Mouse (Mus musculus) monocyte, adult 5-6 weeks (primary cell): ENCODE measurements around the gene Tmc8. TPM values are rescaled to one million over a fixed set of nuclear protein-coding genes. Genes with fewer than 3 reads are reported as not detected.
"Not testable (repeated sequence)": the region's sequence is repeated elsewhere in the genome, so short reads cannot be mapped to it uniquely, and the experiment has no call there.

ENCODE experiments used
- ATAC-seq: fragments of 153-309, 156-312 bp; replicated peaks from 2 replicates; pipeline ENCODE4 v1.8.0; 2017; ENCODE audit warnings: mild to moderate bottlenecking; ENCODE audit not compliant: low TSS enrichment, insufficient number of reproducible peaks, severe bottlenecking, poor library complexity, low FRiP score
- total RNA-seq: library from RNA; stranded (forward); fragments of 200-1000, 200-491, 200-594 nt; gene quantifications from 3 replicates; pipeline ENCODE4 v1.2.3, GENCODE M21; 2017

Gene Tmc8
- total RNA-seq, 1 experiment from 2014 or later, result 11.8 TPM

DNA sequence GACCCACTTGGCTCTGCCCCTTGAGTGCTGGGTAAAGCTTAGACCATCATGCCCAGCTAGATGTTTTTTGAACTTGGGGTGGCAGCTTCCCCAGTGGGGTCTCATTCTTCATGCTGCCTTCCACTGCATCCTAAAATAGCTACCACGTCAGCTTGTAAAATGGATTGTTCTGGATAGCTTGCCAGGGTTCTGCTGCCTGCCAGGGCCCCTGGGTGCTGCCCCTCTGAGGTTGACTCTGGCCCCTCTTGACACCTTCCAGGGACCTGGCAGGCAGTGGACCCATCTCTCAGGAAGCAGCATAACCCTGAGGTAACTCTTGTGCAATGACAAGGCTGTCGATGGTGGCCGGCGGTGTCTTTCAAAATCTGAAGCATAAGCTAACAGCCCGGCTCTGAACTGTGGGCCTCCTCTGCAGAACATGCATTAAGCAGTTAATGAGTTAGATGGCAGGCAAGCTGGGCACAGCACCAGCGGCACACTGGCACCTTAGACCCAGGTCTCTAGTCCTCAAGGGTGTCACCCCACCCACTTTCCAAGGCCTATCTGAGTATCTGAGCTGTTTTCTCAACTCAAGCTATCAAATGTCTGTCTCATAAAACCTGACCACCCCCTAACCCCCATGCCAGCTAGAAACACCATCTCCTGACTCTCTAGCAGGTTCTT is 33.0 kb downstream of the Tmc8 start:
- no peak for ATAC-seq

GRCm38 (mm10) chr11:117815850-117816249 is 34.0 kb downstream of the Tmc8 start:
- ATAC-seq, result not testable (repeated sequence)

GRCm38 (mm10) chr11:117816389-117816996 is 34.6 kb downstream of the Tmc8 start:
- no peak for ATAC-seq

- ATAC-seq, result no peak
Measured at GRCm38 (mm10) chr11:117819095-117819494, 37.2 kb downstream of the Tmc8 start.

DNA sequence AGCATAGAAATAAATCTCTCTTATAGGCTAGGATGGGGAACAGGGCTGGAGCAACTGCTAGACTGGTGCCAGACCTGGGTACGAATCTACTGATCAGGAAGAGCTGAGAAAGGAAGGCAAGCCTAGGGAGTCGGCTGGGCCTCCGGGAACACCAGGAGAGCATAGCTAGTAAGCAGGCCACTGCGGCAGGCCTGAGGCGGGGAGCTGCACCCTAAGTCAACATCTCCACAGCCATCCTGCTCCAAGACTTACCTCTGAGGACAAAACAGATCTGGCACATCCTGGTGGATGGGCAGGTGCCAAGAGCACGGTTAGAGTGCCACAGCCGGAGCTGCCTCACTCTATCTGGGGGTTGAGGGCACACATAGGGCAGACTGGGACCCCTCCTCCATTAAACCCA is 38.3 kb downstream of the Tmc8 start:
- ATAC-seq, result no peak

GRCm38 (mm10) chr11:117821868-117822267 is 40.0 kb downstream of the Tmc8 start:
- no peak for ATAC-seq

- ATAC-seq, result no peak
Measured at GRCm38 (mm10) chr11:117822728-117823241, 40.9 kb downstream of the Tmc8 start.

DNA sequence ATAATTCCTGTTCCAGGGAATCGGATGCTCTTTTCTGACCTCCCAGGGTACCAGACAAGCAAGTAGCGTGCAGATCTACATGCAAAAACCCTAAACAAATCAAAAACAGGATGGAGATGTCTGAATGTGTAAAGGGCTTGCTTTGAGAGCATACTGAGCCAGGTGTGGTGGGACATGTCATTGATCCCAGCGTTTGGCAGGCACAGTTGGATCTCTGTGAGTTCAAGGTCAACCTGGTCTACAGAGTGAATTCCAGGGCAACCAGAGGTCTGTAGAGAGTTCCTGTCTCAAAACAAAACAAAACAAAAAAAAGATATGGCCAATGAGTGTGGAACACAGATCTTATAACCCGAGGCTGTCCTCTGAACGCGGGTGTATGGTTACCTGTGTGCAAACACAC is 41.5 kb downstream of the Tmc8 start:
- ATAC-seq, result no peak

- peak; percentile 68 for ATAC-seq
Measured at GRCm38 (mm10) chr11:117824060-117824969, 42.4 kb downstream of the Tmc8 start.

DNA sequence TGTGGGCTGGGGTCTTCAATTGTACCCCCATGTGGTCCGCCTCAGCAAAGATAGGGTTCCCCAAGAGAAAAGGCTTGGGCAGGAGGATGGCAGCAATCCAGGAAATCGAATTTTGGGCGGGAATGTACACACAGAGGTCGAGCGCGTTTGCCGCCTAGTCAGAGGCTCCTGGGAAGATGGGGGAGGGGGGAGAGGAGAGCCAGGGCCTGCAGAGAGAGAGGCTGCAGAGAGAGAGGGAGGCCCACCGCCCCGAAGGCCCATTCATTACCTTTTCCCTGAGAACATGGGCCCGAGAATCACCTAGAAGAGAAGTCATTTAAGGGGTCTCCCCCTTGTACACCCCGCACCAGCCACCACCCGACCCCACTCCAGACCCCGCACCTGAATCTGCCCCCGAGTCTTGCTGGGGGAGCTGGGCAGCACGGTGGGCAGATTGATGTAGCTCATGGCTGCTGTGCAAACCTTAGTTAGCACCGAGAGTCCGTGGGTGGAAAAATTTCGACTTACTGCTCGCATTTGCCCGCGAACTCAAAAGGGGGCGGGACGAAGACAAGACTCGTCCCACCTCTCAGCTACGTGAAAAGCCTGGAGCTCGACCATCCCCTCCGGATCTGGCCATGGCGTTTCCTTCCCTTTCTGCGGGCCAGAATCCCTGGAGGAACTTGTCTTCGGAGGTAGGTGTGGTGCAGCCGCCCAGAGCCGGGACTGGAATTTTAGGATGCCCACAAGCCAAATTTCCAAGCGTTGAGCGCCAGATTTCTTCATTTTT is 43.6 kb downstream of the Tmc8 start, which contains the start of the genes Afmid and Tk1:
Afmid (plus strand) TSS at position 592 of the 769 bp plus-strand sequence.
Tk1 (minus strand) TSS at position 760 of the 769 bp plus-strand sequence.
- ATAC-seq, result no peak

- ATAC-seq, result no peak
Measured at GRCm38 (mm10) chr11:117826164-117826563, 44.3 kb downstream of the Tmc8 start.

GRCm38 (mm10) chr11:117826916-117827315 is 45.0 kb downstream of the Tmc8 start:
- ATAC-seq, result no peak

DNA sequence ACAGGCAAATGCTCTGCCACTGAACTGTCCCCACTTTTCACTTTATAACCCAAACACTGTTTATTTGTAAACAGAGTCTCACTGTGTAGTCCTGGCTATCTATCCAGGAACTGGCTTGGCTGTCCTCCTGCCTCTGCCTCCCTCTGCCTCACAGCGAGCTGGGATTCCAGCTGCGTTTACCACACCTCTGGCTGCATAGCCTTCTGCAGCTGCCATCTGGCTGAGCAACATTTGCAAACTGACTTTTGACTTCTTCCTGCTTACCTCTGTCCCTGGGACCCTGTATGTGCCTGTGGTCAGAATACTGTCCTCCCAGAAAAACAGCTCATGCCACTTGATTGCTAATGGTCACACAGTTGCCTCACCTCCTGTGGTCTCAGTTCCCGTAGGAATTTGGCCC is 45.5 kb downstream of the Tmc8 start:
- no peak for ATAC-seq

- ATAC-seq, result no peak; the same call in 1 of the 2 replicates
Measured at GRCm38 (mm10) chr11:117828149-117828887, 46.4 kb downstream of the Tmc8 start.

DNA sequence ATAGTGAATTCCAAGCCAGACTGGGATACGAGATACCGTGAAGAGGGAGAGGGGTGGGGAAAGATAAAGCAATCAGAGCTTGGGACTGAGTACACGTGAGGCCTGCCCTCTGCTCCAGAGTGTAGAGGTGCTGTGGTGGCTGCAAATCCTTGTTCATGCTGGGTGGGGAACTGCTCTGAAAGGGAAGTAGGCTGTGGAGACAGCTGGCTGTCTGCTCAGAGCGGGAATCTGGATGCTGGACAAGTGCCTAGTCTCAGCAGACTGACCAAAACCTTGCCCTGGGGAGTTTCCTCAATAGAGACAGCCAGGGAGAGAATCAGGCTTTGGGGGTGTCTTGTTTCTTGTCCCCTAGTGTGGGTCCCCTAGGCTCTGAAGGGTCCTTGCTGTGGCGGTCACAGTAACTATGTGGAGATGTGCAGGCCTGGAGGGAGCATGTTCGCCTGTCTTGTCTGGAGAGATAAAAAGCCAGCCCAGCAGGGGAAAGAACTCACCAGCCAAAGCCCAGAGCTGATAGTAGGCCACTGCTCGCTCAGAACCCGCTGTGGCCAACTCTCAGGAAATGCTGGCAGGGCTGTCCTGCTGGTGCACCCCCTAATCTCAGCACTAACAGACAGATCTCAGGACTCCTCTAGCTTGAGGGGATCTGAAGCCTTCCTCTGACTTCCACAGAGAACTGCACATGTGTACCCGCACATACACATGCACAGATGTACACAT is 47.2 kb downstream of the Tmc8 start:
- no peak; the same call in 1 of the 2 replicates for ATAC-seq

DNA sequence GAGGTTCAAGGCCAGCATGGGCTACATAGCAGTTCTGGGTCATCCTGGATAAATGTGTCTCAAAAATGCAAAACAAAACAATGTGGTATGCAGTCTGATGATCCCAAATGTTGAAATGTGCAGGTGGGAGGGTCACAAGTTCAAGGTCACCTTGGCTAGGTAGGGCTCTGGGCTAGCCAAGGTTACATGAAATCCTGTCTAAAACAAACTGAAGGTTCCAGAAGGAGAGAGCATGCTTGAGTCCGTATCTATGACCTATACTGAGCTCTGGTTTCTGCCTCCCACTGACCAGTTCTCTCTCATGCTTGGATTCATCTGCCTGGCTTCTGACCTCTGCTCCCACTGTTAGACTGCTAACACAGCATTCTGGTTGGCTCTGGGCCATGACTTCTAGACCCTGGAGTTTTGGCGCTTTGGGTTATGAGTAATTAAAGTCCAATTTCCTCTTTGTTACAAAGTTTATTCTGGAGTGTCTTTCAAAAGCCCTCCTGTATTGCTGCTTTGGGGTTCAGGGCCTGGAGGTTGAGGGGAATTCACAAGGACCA is 47.9 kb downstream of the Tmc8 start:
- ATAC-seq, result no peak

DNA sequence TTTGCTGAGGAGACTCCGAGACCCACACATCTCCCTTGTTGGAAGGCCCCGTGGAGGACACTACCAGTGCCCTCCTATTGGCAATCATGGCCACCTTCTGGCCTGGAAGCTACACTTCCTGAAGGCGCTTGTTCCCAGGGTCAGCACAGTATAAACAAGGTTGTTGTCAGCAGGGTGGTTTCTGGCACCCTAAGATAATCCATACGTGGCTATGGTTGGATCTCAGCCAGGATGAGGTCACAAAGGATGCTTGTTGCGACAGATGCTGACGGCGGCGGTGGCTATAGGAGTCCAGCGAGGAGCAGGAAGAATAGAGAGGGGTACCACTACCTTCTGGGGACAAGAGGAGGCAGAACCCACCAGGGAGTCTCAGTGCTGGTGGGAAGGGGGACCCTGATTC is 48.5 kb downstream of the Tmc8 start:
- ATAC-seq, result no peak
